Mouse (Mus musculus) hindbrain, postnatal 0 days (tissue): ENCODE measurements at regions not wholly inside any gene's neighbourhood (a gene's known extent, or its start where the extent isn't known, plus 50 kb on each side); places are given as distances from the start of the nearest gene placed in this dataset.

Experiments used
- ATAC-seq: fragments of 200-750 bp; cut with Nextera tagmentation; 2 replicates; pipeline ENCODE4 v1.8.0; 2017; ENCODE audit warnings: mild to moderate bottlenecking, moderate TSS enrichment, moderate library complexity
- DNase-seq: peaks from one replicate; pipeline ENCODE4 v3.0.0-alpha.2; 2015; ENCODE audit warnings: low spot score
- H3K27ac ChIP-seq: fragments of 300-500 bp; sonication (generic); 2 replicates; pipeline ENCODE4 v1.5.1; 2014; ENCODE audit warnings: mild to moderate bottlenecking
- H3K27me3 ChIP-seq: fragments of 300-500 bp; sonication (generic); 2 replicates; pipeline ENCODE4 v1.6.1; 2014; ENCODE audit warnings: low read length, mixed read lengths; ENCODE audit not compliant: insufficient read depth
- H3K36me3 ChIP-seq: fragments of 300-500 bp; sonication (generic); 2 replicates; pipeline ENCODE4 v1.6.1; 2014; ENCODE audit warnings: low read length, mixed read lengths; ENCODE audit not compliant: insufficient read depth
- H3K4me1 ChIP-seq: fragments of 300-500 bp; sonication (generic); 2 replicates; pipeline ENCODE4 v1.6.1; 2014; ENCODE audit warnings: antibody characterized with exemption, low read length, mixed read lengths; ENCODE audit not compliant: insufficient read depth
- H3K4me2 ChIP-seq: fragments of 300-500 bp; sonication (generic); 2 replicates; pipeline ENCODE4 v1.6.1; 2014; ENCODE audit warnings: low read depth, mild to moderate bottlenecking, low read length, moderate library complexity, mixed read lengths
- H3K4me3 ChIP-seq: fragments of 300-500 bp; sonication (generic); 2 replicates; pipeline ENCODE4 v1.5.1; 2014; ENCODE audit warnings: low read length
- H3K9ac ChIP-seq: fragments of 300-500 bp; sonication (generic); replicated peaks from 2 replicates; pipeline ENCODE4 v1.6.1; 2014; ENCODE audit warnings: mild to moderate bottlenecking, low read length, moderate library complexity, mixed read lengths
- H3K9me3 ChIP-seq: fragments of 300-500 bp; sonication (generic); 2 replicates; pipeline ENCODE4 v1.6.1; 2016; ENCODE audit warnings: low read length, mixed read lengths
- CTCF ChIP-seq: IDR thresholded peaks from 2 replicates; pipeline ENCODE4 v1.5.1; 2016; ENCODE audit warnings: antibody characterized with exemption, control low read depth, low read depth
- WGBS: fragments of 180-500 bp; shearing (Covaris S2); extraction: QIAGEN DNeasy Blood & Tissue Kit; methylation state at CpG from one replicate; pipeline ENCODE4 v1.1.7; 2014; 5-methylcytosine and 5-hydroxymethylcytosine counted together

DNA sequence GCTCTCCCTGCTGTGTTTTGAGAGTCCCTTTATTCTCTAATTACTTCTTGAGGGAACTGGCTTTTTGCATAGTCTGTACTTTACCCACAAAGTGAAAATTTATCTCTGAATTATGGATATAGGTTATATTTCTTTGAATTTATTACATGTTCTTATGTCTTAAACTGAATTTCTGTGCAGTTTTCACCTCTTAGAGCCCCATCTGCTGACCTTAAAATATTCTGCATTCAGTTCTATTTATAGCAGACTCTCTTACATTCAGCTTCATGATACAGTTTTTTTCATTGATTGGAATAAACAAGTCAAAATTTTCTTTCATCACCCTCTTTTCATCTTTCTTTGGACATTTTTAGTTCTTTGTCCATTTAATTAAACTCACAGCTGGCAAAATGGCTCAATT is 337.4 kb upstream of the Lrrc7 start:
- H3K36me3 ChIP-seq = no peaks in the 10 kb centered on the region
- H3K9me3 ChIP-seq = no peaks in the 10 kb centered on the region
- no peak overlapping the region for H3K9ac ChIP-seq
- DNase-seq (no peak), ATAC-seq (no peak)
- no peak overlapping the region for H3K27ac ChIP-seq
- H3K4me1 ChIP-seq = no peaks in the 10 kb centered on the region
- H3K4me3 ChIP-seq = no peak overlapping the region
- no peak overlapping the region for H3K4me2 ChIP-seq
- no peaks in the 10 kb centered on the region for H3K27me3 ChIP-seq
- TF ChIP-seq CTCF = no peak

DNA sequence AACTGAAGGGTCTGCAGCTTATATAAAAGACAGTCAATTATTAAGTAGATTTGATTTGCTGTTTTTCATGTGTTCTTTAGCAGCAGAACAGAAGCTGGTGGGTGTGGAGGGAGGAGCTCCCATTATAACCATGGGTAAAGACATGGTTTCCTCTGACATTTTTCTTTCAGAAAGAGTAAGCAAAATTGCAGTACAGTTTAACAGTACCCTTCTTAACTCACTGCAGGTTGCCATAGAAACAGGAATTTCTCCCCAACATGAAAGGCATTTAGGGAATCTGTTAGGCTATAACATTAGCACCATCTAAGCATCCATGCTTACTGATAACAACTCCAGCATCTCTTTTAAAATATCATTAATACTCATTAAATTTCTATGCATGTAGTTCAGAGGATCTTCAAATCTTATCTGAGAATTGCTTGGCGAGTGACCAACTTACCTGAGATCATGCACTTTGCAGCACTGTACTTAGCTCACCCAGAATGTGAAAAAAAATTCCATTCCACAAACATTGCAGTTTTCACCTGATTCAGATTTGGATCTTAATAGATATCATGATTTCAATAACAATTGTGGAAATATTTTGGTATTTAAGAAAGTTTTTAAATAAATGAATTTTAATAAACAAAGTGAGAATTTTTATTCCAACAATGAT is 324.8 kb upstream of the Lrrc7 start:
- H3K36me3 ChIP-seq = no peaks in the 10 kb centered on the region
- ATAC-seq (peak; percentile 51; the same call in 1 of the 2 replicates), DNase-seq (peak; percentile 36)
- no peak overlapping the region for H3K4me2 ChIP-seq
- no peaks in the 10 kb centered on the region for H3K9me3 ChIP-seq
- WGBS = 77% methylated on average over 1 of the region's 1 CpGs
- H3K4me3 ChIP-seq = no peak overlapping the region
- H3K27me3 ChIP-seq = no peaks in the 10 kb centered on the region
- no peak for TF ChIP-seq CTCF
- H3K9ac ChIP-seq = no peak overlapping the region
- H3K4me1 ChIP-seq = no peaks in the 10 kb centered on the region; the same call in 1 of the 2 replicates
- H3K27ac ChIP-seq = peak overlapping the region; percentile 29; the same call in 1 of the 2 replicates

DNA sequence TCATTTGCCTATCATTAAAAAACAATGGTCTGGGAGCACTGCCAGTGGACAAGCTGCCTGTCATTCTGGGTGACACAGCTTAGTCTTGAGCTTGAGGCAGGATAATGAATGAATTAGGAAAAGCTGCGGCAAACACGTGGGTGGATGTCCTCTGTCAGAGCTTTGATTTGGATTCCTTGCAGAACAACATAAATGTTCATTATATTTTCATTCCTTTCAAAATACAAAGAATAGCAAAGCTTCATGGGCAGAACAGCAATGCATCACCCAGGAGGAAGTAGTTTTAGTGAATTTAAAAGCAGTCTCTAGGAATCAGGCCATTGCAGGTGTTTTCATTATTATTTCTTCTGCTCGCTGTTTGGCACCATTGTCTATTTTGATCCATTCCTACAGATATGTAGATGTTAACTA is 324.3 kb upstream of the Lrrc7 start:
- no peak overlapping the region for H3K4me2 ChIP-seq
- no peaks in the 10 kb centered on the region for H3K9me3 ChIP-seq
- ATAC-seq (0 out of 2 replicates have a peak, but pooled peaks have one; percentile 15), DNase-seq (peak; percentile 5)
- no peak for TF ChIP-seq CTCF
- no peaks in the 10 kb centered on the region for H3K36me3 ChIP-seq
- H3K4me1 ChIP-seq = no peaks in the 10 kb centered on the region; the same call in 1 of the 2 replicates
- H3K27me3 ChIP-seq = no peaks in the 10 kb centered on the region
- H3K9ac ChIP-seq = no peak overlapping the region
- H3K27ac ChIP-seq = peak overlapping the region; percentile 29; the same call in 1 of the 2 replicates
- 24% methylated on average over 3 of the region's 3 CpGs for WGBS
- H3K4me3 ChIP-seq = no peak overlapping the region
